Mouse (Mus musculus) kidney, adult 2 months (tissue): Measurements from ENCODE around the gene Cep89.

Experiments
- CTCF ChIP-seq: fragments of 200-500 bp; conservative IDR thresholded peaks from 2 replicates; pipeline ENCODE4 v1.5.1; 2011; ENCODE audit warnings: low read depth, mild to moderate bottlenecking, control low read depth, low read length, moderate library complexity, mixed read lengths; ENCODE audit not compliant: insufficient read depth, insufficient read length
- POLR2A ChIP-seq: fragments of 200-500 bp; IDR thresholded peaks from one replicate; pipeline ENCODE4 v1.6.1; 2011; ENCODE audit warnings: low read depth, low read length, control low read depth

DNA sequence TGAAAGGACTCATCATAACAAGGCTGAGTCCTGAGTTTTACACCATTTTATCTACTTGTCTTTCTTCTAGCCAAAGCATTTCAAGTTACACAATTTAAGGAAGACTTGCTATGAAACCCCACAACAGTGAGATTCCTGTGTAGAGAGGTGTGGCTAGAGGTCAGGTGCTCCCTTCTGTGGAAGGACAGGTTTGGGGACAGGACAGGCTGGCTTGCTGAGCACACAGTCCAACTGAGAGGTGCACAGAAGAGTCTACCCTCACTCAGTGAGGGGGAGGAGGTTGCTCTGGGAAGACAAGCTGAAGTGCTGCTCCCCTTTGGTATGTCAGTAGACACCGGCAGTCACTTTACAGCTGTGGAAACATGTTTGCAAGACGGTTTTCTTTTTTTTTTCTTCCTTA, 79.6 kb downstream of the Cep89 start:
- TF ChIP-seq CTCF (no peak), POLR2A (no peak)
